Mouse (Mus musculus) spleen, adult 2 months (tissue): Measurements from ENCODE around the gene Syn2.

Source experiments
- CTCF ChIP-seq: fragments of 200-500 bp; IDR thresholded peaks from 2 replicates; pipeline ENCODE4 v1.5.1; 2011; ENCODE audit warnings: mild to moderate bottlenecking, inconsistent platforms; ENCODE audit not compliant: insufficient read depth, insufficient read length, insufficient replicate concordance; ENCODE audit errors: extremely low read depth
- POLR2A ChIP-seq: fragments of 200-500 bp; IDR thresholded peaks from 2 replicates; pipeline ENCODE4 v1.6.1; 2011; ENCODE audit warnings: low read depth, low read length, inconsistent platforms

DNA sequence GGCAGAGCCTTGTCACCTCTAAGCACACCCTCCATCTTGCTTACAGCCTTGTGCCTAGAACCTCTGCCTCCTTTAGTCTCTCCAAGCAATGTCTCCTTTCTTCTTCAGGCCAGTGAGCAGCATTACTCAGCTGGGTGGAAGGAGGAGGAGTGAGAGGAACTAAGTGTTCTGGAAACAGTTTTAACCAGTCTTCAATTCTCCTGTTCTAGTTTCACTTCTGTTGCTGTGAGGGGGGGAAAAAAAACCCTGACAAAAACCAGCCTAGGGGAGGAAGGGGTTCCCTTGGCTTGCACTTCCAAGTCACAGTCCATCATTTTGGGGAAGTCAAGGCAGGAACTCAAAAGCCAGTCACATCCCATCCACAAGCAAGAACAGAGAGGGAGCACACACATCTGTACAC is 196.3 kb downstream of the Syn2 start:
- TF ChIP-seq CTCF (no peak), POLR2A (no peak)
